Mouse (Mus musculus) hindbrain, embryonic 13.5 days (tissue): Measurements from ENCODE around the gene Stoml2. TPM values are rescaled to one million over a fixed set of nuclear protein-coding genes. Genes with fewer than 3 reads are reported as not detected.
"Not testable (repeated sequence)": the region's sequence is repeated elsewhere in the genome, so short reads cannot be mapped to it uniquely, and the experiment has no call there.

Experiments
- ATAC-seq: fragments of 200-750 bp; cut with Nextera tagmentation; 2 replicates; pipeline ENCODE4 v1.8.0; 2017; ENCODE audit warnings: moderate TSS enrichment; ENCODE audit not compliant: low FRiP score
- H3K27ac ChIP-seq: fragments of 300-500 bp; sonication (generic); 2 replicates; pipeline ENCODE4 v1.5.1; 2015; ENCODE audit warnings: inconsistent platforms, mild to moderate bottlenecking, moderate library complexity
- H3K27me3 ChIP-seq: fragments of 300-500 bp; sonication (generic); 2 replicates; pipeline ENCODE4 v1.6.1; 2015; ENCODE audit warnings: mild to moderate bottlenecking, inconsistent platforms
- H3K36me3 ChIP-seq: fragments of 300-500 bp; sonication (generic); 2 replicates; pipeline ENCODE4 v1.6.1; 2015; ENCODE audit warnings: mild to moderate bottlenecking, inconsistent platforms
- H3K4me1 ChIP-seq: fragments of 300-500 bp; sonication (generic); replicated peaks from 2 replicates; pipeline ENCODE4 v1.6.1; 2015; ENCODE audit warnings: inconsistent platforms
- H3K4me2 ChIP-seq: fragments of 300-500 bp; sonication (generic); 2 replicates; pipeline ENCODE4 v1.6.1; 2015; ENCODE audit warnings: inconsistent platforms, mild to moderate bottlenecking, moderate library complexity
- H3K4me3 ChIP-seq: fragments of 300-500 bp; sonication (generic); 2 replicates; pipeline ENCODE4 v1.5.1; 2015; ENCODE audit warnings: mild to moderate bottlenecking, inconsistent platforms
- H3K9ac ChIP-seq: fragments of 300-500 bp; sonication (generic); 2 replicates; pipeline ENCODE4 v1.6.1; 2015; ENCODE audit warnings: mild to moderate bottlenecking, inconsistent platforms
- H3K9me3 ChIP-seq: fragments of 300-500 bp; sonication (generic); 2 replicates; pipeline ENCODE4 v1.6.1; 2016; ENCODE audit warnings: inconsistent platforms
- WGBS: fragments of 180-500 bp; shearing (Covaris S2); methylation state at CpG from one replicate; pipeline ENCODE4 v1.1.7; 2015; 5-methylcytosine and 5-hydroxymethylcytosine counted together
- polyA plus RNA-seq: library from polyadenylated mRNA; unstranded; fragments of >200 nt; fragmentation: Nextera tagmentation; extraction: Ambion mirVana; gene quantifications from 2 replicates; pipeline ENCODE4 v1.2.1, GENCODE M21; 2015

The Stoml2 gene
- polyA plus RNA-seq, 1 experiment from 2014 or later = 226 TPM

DNA sequence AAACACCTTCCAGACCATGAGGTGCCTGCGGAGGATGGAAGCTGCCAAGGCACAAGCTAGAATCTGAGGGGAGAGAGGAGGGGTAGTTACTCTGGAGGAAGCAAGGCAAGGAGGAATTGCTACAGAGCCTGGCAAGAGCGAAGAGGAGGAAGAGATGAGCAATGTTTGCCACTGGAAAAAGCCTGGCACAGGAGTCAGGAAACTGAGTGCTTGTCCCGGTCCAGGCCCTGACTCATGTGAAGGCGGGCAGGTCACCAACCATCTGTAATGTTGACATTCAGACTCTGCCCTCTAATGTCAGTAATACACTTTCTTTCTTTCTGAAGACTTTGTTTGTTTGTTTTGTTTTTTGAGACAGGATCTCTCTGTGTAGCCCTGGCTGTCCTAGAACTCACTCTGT is 13.4 kb downstream of the Stoml2 start:
- ATAC-seq = no peak
- Histone ChIP-seq H3K4me2 (no peak overlapping the region), H3K4me3 (no peak overlapping the region), H3K9me3 (no peaks in the 10 kb centered on the region), H3K36me3 (peaks cover 66% of the 10 kb centered on the region), H3K4me1 (0 out of 2 replicates have a peak, but pooled peaks cover 2% of the 10 kb centered on the region), H3K9ac (no peak overlapping the region), H3K27me3 (no peaks in the 10 kb centered on the region), H3K27ac (no peak overlapping the region)
- WGBS = 94% methylated on average over 4 of the region's 4 CpGs

DNA sequence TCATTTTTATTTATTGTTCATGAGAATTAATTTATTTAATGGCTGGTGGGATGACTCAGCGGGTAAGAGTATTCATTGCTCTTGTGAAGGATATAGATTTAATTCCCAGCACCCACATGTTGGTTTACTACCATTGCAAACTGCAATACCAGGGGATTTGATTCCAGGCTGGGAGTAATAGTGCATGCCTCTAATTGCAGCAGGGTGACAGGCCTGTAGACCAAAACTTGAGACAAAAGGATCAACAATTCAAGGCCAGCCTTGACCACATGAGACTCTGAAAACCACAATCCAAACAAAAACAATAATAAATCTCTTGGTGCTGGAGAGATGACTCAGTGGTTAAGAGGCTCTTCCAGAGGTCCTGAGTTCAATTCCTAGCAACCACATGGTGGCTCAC is 19.4 kb downstream of the Stoml2 start:
- WGBS = 96% methylated on average over 1 of the region's 1 CpGs
- peaks cover 17% of the 10 kb centered on the region for H3K4me1 ChIP-seq
- no peaks in the 10 kb centered on the region for H3K9me3 ChIP-seq
- no peak overlapping the region for H3K4me3 ChIP-seq
- no peak overlapping the region for H3K4me2 ChIP-seq
- no peak overlapping the region for H3K27ac ChIP-seq
- H3K36me3 ChIP-seq = peaks cover 6% of the 10 kb centered on the region
- ATAC-seq = no peak
- H3K27me3 ChIP-seq = no peaks in the 10 kb centered on the region
- H3K9ac ChIP-seq = no peak overlapping the region

DNA sequence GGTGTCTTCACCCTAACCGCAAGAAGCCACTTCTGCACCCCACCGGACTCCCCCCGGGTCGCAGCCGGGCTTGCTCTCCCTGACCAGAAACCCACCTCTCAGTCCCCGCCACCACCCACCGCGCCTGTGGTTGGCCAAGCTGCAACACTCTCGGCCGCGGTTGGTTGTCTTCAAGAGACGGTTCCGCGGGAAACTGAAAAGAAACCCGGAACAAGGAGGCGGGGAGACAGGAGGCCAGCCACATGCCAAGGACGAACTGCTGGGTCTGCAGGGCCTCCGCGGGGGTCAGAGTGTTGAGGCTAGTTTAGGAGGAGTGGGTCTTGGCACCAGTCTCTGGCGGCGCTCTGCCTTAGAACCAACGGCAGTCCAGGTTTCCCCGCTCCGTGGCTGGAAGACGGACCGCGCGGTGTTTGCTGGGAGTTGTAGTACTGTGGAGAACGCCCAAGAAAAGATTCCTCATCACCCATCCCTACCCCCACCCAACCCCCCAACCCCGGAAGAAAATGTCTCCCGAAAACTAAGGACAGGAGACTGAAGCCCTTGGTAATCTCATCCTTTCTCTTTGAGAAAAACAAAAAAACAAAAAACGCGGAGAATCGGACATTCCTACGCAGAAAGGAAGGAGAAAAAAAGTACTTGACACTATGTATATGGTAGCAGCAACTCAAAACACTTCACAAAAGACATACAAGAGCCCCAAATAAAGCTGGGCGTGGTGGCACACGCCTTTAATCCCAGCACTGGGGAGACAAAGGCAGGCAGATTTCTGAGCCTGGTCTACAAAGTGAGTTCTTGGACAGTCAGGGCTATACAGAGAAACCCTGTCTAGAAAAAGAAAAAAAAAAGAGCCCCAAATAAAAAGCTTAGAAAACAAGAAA is 21.1 kb downstream of the Stoml2 start, which contains the start of gene Fancg:
TSS of gene Fancg (minus strand) at position 346 of the 878 bp plus-strand sequence.
- peak within 1 kb of the TSS; percentile 36; the same call in 1 of the 2 replicates for H3K27ac ChIP-seq
- H3K27me3 ChIP-seq = no peaks in the 10 kb centered on the region
- under 1% methylated on average over 37 of the region's 37 CpGs for WGBS
- H3K9me3 ChIP-seq = no peaks in the 10 kb centered on the region
- peak within 1 kb of the TSS; percentile 88 for H3K4me2 ChIP-seq
- peaks cover 6% of the 10 kb centered on the region; the same call in 1 of the 2 replicates for H3K36me3 ChIP-seq
- H3K9ac ChIP-seq = peak within 1 kb of the TSS; percentile 80
- H3K4me1 ChIP-seq = peaks cover 17% of the 10 kb centered on the region
- ATAC-seq = peak; percentile 94
- peak within 1 kb of the TSS; percentile 73 for H3K4me3 ChIP-seq

DNA sequence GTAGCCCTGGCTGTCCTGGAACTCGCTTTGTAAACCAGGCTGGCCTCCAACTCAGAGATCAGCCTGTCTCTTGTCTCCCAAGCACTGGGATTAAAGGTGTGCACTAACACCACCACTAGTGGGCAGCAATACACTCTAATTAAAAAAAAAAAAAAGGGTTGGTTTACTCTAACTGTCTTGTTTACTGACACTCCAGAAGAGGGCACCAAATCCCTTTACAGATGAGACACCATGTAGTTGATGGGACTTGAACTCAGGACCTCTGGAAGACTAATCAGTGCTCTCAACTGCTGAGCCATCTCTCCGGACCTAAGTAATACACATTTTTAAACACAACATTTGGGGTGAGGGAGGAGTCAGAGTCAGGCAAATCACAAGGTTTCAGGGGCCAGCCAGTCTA is 25.7 kb downstream of the Stoml2 start:
- no peaks in the 10 kb centered on the region for H3K27me3 ChIP-seq
- peaks cover 6% of the 10 kb centered on the region; the same call in 1 of the 2 replicates for H3K36me3 ChIP-seq
- peaks cover 20% of the 10 kb centered on the region for H3K4me1 ChIP-seq
- ATAC-seq = no peak
- no peak overlapping the region for H3K4me3 ChIP-seq
- H3K9ac ChIP-seq = no peak overlapping the region
- H3K4me2 ChIP-seq = no peak overlapping the region
- H3K27ac ChIP-seq = no peak overlapping the region
- WGBS = 62% methylated on average over 2 of the region's 2 CpGs
- no peaks in the 10 kb centered on the region for H3K9me3 ChIP-seq

DNA sequence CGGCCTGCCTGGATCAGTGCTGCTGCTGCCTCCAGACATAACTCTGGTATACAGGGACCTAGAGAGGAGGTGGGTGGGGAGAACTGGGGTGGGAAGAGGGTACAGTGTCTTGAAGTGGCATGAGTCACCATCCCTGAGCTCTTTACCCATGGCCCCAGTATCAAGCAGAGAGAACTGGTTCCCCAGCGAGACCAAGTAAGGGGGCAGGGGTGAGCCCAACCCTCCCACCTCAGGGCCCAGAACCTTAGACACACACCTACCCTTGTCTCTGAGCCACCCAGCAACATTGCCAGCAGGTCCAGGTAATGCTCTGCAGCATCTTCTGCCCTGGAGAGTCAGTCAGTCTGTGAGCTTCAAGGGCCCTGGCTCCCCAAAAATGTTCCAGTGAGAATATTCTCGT is 26.6 kb downstream of the Stoml2 start:
- WGBS = 97% methylated on average over 3 of the region's 3 CpGs
- Histone ChIP-seq H3K4me2 (no peak overlapping the region), H3K27ac (no peak overlapping the region), H3K4me1 (peaks cover 18% of the 10 kb centered on the region), H3K9me3 (no peaks in the 10 kb centered on the region), H3K36me3 (peaks cover 6% of the 10 kb centered on the region; the same call in 1 of the 2 replicates), H3K9ac (no peak overlapping the region), H3K27me3 (no peaks in the 10 kb centered on the region), H3K4me3 (no peak overlapping the region)
- ATAC-seq = no peak

DNA sequence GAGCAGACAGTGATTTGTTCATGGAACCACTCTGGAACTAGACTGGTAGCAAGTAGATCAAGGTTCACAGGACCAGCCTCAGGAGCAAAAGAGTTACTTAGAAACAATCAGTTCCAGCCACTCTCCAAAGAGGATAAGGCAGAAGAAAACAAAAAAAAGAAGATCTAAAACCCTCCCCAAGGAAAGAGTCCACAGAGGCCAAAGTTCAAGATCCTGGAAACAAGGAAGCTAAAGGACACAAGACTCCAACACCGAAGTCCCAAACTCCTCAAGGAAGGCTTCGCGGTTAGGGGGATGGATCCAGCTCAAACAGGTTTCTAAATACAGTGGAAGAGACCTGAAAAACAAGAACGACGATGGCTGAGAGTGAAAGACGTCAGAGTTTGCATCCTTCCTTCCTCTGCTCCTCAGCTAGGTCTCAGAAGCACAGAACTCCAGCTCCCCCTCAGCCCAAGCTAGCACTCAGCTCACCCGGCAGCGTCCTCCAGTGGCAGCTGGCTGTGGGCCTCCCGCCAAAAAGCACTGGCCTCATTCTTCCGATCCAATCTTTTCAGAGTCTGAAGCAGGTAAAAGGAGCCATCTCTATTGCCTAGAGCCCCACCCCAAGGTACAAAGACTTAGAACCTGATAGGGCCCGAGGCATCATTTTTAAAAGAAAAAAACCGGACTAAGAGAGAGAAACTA is 28.6 kb downstream of the Stoml2 start:
- ATAC-seq = no peak
- Histone ChIP-seq H3K9ac (no peak overlapping the region), H3K27me3 (no peaks in the 10 kb centered on the region), H3K9me3 (no peaks in the 10 kb centered on the region), H3K4me2 (no peak overlapping the region), H3K4me3 (no peak overlapping the region), H3K36me3 (peaks cover 6% of the 10 kb centered on the region; the same call in 1 of the 2 replicates), H3K27ac (no peak overlapping the region), H3K4me1 (peaks cover 16% of the 10 kb centered on the region)
- 81% methylated on average over 12 of the region's 12 CpGs for WGBS

DNA sequence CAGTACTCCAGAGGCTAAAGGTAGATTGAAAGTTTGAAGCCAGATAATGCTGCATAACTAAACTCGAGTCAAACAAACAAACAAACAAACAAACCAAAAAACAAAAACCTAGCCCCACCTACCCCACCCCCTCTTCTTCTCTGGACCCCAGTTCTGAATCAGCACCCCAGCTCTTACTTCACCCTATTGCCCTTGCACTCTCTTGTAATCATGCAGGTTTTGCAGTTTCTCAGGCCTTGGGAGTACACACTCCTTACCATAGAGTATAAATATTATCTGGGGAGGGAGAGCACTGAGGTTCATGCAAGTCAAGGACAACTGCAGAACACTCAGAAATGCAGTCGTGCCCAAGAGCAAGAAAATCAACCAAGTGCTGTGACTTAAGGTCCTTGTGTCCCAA is 30.2 kb downstream of the Stoml2 start:
- WGBS = 95% methylated on average over 2 of the region's 2 CpGs

DNA sequence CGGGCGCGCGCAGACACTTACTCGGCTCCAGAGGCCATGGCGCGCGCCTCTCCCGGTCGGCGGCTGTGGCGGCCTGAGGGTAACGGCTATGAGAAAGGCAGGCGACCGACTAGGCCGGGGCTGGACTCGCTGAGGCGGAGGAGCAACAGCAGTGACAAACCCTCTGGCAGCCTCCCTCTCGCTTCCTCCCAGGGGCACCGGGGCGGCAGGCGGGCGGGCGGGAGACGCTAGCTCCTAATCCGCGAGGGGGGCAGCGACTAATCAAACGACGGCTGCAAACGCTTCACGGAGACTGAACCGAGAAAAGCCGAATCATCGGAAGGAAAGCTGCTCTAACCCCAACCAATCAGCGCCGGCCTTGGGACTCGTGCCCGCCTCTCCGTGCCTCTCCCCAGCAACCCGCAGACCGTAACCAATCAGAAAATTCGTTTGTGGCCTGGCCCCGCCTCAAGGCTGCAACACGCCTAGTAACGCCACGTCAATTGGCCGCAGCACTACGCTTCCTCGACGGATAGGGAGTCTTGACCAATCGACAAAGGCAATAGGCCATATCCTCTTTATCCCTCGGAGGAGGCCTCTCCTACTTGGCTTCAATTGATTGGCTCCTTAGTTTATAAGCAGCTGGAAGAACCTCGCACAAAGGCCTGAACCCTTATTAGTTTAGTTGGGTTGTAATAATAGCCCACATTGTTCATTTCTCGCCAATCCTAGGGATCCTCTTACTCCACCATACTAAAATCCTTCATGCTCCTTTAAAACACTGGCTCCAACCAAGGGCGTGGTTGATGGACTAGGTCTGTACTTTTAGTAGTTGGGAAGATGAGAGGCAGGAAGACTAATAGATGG is 31.1 kb downstream of the Stoml2 start, which contains the start of gene Vcp:
TSS of gene Vcp (minus strand) at position 367 of the 846 bp plus-strand sequence.
- Histone ChIP-seq H3K4me1 (peaks cover 27% of the 10 kb centered on the region), H3K27ac (peak within 1 kb of the TSS; percentile 99), H3K4me2 (peak within 1 kb of the TSS; percentile 85), H3K36me3 (peaks cover 12% of the 10 kb centered on the region), H3K4me3 (peak within 1 kb of the TSS; percentile 87), H3K9ac (peak within 1 kb of the TSS; percentile 94)
- not testable (repeated sequence) for H3K9me3 ChIP-seq, H3K27me3 ChIP-seq
- under 1% methylated on average over 50 of the region's 56 CpGs for WGBS
- peak; percentile 99 for ATAC-seq

More for the DNA sequence above, 30.2 kb downstream of the Stoml2 start:
- Histone ChIP-seq H3K9me3 (no peaks in the 10 kb centered on the region), H3K27me3 (no peaks in the 10 kb centered on the region), H3K36me3 (0 out of 2 replicates have a peak, but pooled peaks cover 5% of the 10 kb centered on the region), H3K27ac (peak overlapping the region; percentile 99), H3K9ac (no peak overlapping the region), H3K4me1 (peaks cover 27% of the 10 kb centered on the region), H3K4me2 (no peak overlapping the region), H3K4me3 (no peak overlapping the region)
- ATAC-seq = no peak

DNA sequence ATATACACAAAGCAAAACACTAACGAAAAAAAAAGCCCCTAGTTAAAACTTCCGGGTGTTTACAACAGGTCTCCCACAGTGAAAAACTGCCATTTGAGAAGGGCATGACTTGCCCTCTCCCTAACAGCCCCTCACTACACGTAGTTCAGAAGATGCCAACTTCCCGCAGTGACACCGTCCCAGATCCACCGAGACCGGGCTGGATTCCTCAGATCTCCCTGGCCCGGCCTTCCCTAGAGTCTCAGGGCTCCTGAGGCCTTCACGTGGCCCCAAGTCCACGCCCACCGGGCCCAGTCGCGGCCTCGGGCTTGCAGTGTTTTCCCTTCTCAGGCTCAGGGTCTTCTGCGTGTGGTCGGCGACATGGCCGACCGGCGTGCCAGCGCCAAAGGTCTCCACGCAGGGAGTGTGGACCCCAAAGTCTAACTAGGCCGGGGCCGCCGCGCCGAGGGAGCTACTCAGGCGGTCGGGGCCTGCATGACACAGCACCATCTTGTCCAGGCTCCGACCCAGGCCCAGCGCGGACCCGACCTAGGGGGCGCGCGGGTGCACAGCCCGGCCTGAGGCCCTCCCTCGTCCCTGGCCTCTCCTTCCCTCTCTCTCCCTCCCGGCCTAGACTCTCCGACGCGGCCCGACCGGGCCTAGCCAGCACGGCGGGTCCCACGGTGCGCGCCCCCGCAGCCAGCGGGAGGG is 31.9 kb downstream of the Stoml2 start:
- peak overlapping the region; percentile 94 for H3K9ac ChIP-seq
- H3K27ac ChIP-seq = peak overlapping the region; percentile 99
- peaks cover 19% of the 10 kb centered on the region for H3K36me3 ChIP-seq
- WGBS = under 1% methylated on average over 47 of the region's 51 CpGs
- no peaks in the 10 kb centered on the region for H3K9me3 ChIP-seq
- H3K4me3 ChIP-seq = peak overlapping the region; percentile 87
- ATAC-seq = peak; percentile 83
- H3K4me2 ChIP-seq = peak overlapping the region; percentile 85
- no peaks in the 10 kb centered on the region for H3K27me3 ChIP-seq
- H3K4me1 ChIP-seq = peaks cover 27% of the 10 kb centered on the region

DNA sequence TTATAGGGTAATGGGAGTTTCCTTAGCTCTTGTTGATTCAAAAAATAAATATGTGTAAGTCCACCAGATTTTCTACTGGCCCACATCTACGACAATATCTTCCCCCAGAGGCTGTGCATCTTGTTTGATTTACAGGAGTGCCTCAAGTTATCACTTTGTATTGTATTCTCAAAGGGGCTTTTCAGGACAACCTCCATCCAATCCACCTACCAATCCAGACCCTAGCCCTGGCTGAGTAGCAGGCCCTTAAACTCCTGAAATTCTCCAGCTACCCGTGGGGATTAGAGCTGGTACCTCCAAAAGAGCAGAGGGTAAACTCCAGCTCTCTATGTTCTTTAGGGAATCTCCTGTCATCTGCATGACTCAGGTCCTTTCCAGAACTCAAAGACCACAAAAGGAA is 33.5 kb downstream of the Stoml2 start:
- Histone ChIP-seq H3K4me3 (peak overlapping the region; percentile 87), H3K9ac (peak overlapping the region; percentile 94), H3K36me3 (peaks cover 35% of the 10 kb centered on the region), H3K4me2 (peak overlapping the region; percentile 85), H3K4me1 (peaks cover 27% of the 10 kb centered on the region), H3K27ac (no peak overlapping the region), H3K27me3 (no peaks in the 10 kb centered on the region), H3K9me3 (no peaks in the 10 kb centered on the region)
- WGBS = 72% methylated on average over 2 of the region's 2 CpGs
- no peak for ATAC-seq

DNA sequence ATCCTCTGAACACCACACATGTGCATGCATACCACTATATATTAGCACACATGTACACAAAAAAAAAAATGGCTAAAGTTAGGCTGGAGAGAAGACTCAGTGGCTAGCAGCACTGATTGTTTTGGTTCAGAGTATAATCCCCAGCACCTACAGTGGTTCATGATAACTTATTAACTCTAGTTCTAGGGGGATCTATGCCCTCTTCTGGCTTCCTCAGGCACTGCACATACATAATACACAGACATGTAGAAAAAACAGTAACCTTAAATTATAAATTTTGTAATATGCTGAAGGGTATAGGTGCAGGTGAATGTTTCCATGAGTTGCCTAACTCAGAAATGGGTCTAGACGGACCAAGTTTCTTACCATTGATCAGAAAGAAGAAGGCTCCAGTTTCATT is 43.2 kb downstream of the Stoml2 start:
- no peak overlapping the region for H3K9ac ChIP-seq
- no peak for ATAC-seq
- peaks cover 97% of the 10 kb centered on the region for H3K36me3 ChIP-seq
- H3K4me3 ChIP-seq = no peak overlapping the region
- H3K27me3 ChIP-seq = no peaks in the 10 kb centered on the region
- no peaks in the 10 kb centered on the region for H3K4me1 ChIP-seq
- H3K27ac ChIP-seq = no peak overlapping the region
- no peak overlapping the region for H3K4me2 ChIP-seq
- WGBS = 87% methylated on average over 1 of the region's 1 CpGs
- H3K9me3 ChIP-seq = no peaks in the 10 kb centered on the region
